Mouse (Mus musculus) thymus, postnatal 10 days (tissue): ENCODE data around the gene Trafd1.

ENCODE experiments used
- DNase-seq, 2 experiments: peaks; one replicate each; pipeline ENCODE4 v3.0.0; 2021; ENCODE audit warnings: low spot score in 2 of 2

Trafd1 gene

GRCm38 (mm10) chr5:121385461-121386119, at the start of gene Trafd1:
Gene Trafd1, minus strand, starts transcription at chr5:121385632.
- peak; percentile 82 to 85 for DNase-seq

GRCm38 (mm10) chr5:121428954-121429353, 43.5 kb upstream of the Trafd1 start:
- no peak for DNase-seq

GRCm38 (mm10) chr5:121423297-121423696, 37.9 kb upstream of the Trafd1 start:
- no peak for DNase-seq

- no peak for DNase-seq
Observed at GRCm38 (mm10) chr5:121422787-121423186, 37.4 kb upstream of the Trafd1 start.

- DNase-seq: no peak
Observed at GRCm38 (mm10) chr5:121420721-121421120, 35.3 kb upstream of the Trafd1 start.

- DNase-seq: no peak
Observed at GRCm38 (mm10) chr5:121410975-121411374, 25.5 kb upstream of the Trafd1 start.

- DNase-seq: no peak
Observed at GRCm38 (mm10) chr5:121407856-121408255, 22.4 kb upstream of the Trafd1 start.

GRCm38 (mm10) chr5:121400849-121401248, 15.4 kb upstream of the Trafd1 start:
- DNase-seq: no peak

GRCm38 (mm10) chr5:121400064-121400463, 14.6 kb upstream of the Trafd1 start:
- DNase-seq: no peak

- no peak for DNase-seq
Observed at GRCm38 (mm10) chr5:121399540-121399939, 14.1 kb upstream of the Trafd1 start.

- no peak for DNase-seq
Observed at GRCm38 (mm10) chr5:121398965-121399462, 13.6 kb upstream of the Trafd1 start.

- peak in 1 of 2 experiments; percentile 48 for DNase-seq
Observed at GRCm38 (mm10) chr5:121398146-121398964, 12.9 kb upstream of the Trafd1 start.

GRCm38 (mm10) chr5:121397187-121398145, 12.0 kb upstream of the Trafd1 start, which contains the start of gene Naa25:
Gene Naa25, plus strand, starts transcription at chr5:121397936.
- DNase-seq: peak; percentile 93 to 95

GRCm38 (mm10) chr5:121395621-121396020, 10.2 kb upstream of the Trafd1 start:
- DNase-seq: no peak

GRCm38 (mm10) chr5:121393402-121393801, 8.0 kb upstream of the Trafd1 start:
- no peak for DNase-seq

- DNase-seq: peak in 1 of 2 experiments; percentile 56
Observed at GRCm38 (mm10) chr5:121392667-121393380, 7.4 kb upstream of the Trafd1 start.

- DNase-seq: no peak
Observed at GRCm38 (mm10) chr5:121389691-121390090, 4.3 kb upstream of the Trafd1 start.

- no peak for DNase-seq
Observed at GRCm38 (mm10) chr5:121389106-121389505, 3.7 kb upstream of the Trafd1 start.

GRCm38 (mm10) chr5:121387126-121387525, 1.7 kb upstream of the Trafd1 start:
- no peak for DNase-seq

GRCm38 (mm10) chr5:121386120-121386909, 883 bp upstream of the Trafd1 start:
- no peak for DNase-seq
